Mouse (Mus musculus) limb, embryonic 13.5 days (tissue): ENCODE data around the gene Arhgef10l. TPM values are rescaled to one million over a fixed set of nuclear protein-coding genes. Genes with fewer than 3 reads are reported as not detected.

Experiments
- ATAC-seq: fragments of 200-750 bp; cut with Nextera tagmentation; 2 replicates; pipeline ENCODE4 v1.8.0; 2017; ENCODE audit warnings: low read depth, moderate number of reproducible peaks, moderate TSS enrichment; ENCODE audit not compliant: low FRiP score
- H3K27ac ChIP-seq: fragments of 300-500 bp; sonication (generic); 2 replicates; pipeline ENCODE4 v1.5.1; 2015; ENCODE audit warnings: inconsistent platforms, mild to moderate bottlenecking, moderate library complexity
- H3K27me3 ChIP-seq: fragments of 300-500 bp; sonication (generic); 2 replicates; pipeline ENCODE4 v1.6.1; 2015; ENCODE audit warnings: mild to moderate bottlenecking, inconsistent platforms
- H3K36me3 ChIP-seq: fragments of 300-500 bp; sonication (generic); 2 replicates; pipeline ENCODE4 v1.6.1; 2015; ENCODE audit warnings: inconsistent platforms, mild to moderate bottlenecking, moderate library complexity
- H3K4me1 ChIP-seq: fragments of 300-500 bp; sonication (generic); 2 replicates; pipeline ENCODE4 v1.6.1; 2015; ENCODE audit warnings: inconsistent platforms
- H3K4me2 ChIP-seq: fragments of 300-500 bp; sonication (generic); replicated peaks from 2 replicates; pipeline ENCODE4 v1.6.1; 2015; ENCODE audit warnings: inconsistent platforms, mild to moderate bottlenecking, moderate library complexity
- H3K4me3 ChIP-seq: fragments of 300-500 bp; sonication (generic); 2 replicates; pipeline ENCODE4 v1.5.1; 2015; ENCODE audit warnings: moderate library complexity, mild to moderate bottlenecking, inconsistent platforms
- H3K9ac ChIP-seq: fragments of 300-500 bp; sonication (generic); 2 replicates; pipeline ENCODE4 v1.6.1; 2015; ENCODE audit warnings: mild to moderate bottlenecking, inconsistent platforms
- H3K9me3 ChIP-seq: fragments of 300-500 bp; sonication (generic); 2 replicates; pipeline ENCODE4 v1.6.1; 2016; ENCODE audit warnings: inconsistent platforms
- WGBS: fragments of 180-500 bp; shearing (Covaris S2); methylation state at CpG from one replicate; pipeline ENCODE4 v1.1.7; 2015; 5-methylcytosine and 5-hydroxymethylcytosine counted together
- polyA plus RNA-seq: library from polyadenylated mRNA; unstranded; fragments of >200 nt; fragmentation: Nextera tagmentation; extraction: Ambion mirVana; gene quantifications from 2 replicates; pipeline ENCODE4 v1.2.1, GENCODE M21; 2015

The Arhgef10l gene
- polyA plus RNA-seq, 1 experiment from 2014 or later: 14.9 TPM

DNA sequence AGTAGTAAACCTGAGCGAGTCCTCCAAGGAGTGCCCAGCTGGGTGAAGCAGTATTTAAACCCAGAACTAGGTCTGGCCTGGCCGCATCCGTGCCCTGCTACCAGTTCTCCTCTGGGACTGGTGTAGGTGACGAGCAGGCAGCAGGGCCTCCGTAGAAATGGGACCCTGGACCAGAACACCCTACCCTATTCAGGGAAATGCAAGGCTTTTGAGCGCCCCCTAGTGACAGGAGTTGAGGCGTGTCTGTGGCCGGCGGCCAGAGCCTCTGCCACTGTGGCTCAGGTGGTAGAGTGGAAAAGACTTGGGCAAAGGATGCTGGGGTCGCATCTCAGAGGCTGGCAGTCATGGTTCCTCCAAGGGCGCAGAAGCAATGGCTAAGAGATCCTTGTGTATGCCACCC, 126.7 kb downstream of the Arhgef10l start:
- Histone ChIP-seq H3K4me3 (no peak overlapping the region), H3K9ac (no peak overlapping the region), H3K4me1 (no peaks in the 10 kb centered on the region), H3K27me3 (no peaks in the 10 kb centered on the region), H3K36me3 (peaks cover 59% of the 10 kb centered on the region), H3K4me2 (no peak overlapping the region), H3K27ac (no peak overlapping the region), H3K9me3 (no peaks in the 10 kb centered on the region)
- WGBS: 30% methylated on average over 11 of the region's 11 CpGs
- ATAC-seq: no peak

- no peak overlapping the region for H3K9ac ChIP-seq
- no peak overlapping the region for H3K27ac ChIP-seq
- H3K4me1 ChIP-seq: 0 out of 2 replicates have a peak, but pooled peaks cover 4% of the 10 kb centered on the region
- H3K27me3 ChIP-seq: no peaks in the 10 kb centered on the region
- H3K9me3 ChIP-seq: no peaks in the 10 kb centered on the region
- H3K36me3 ChIP-seq: peaks cover 59% of the 10 kb centered on the region
- no peak for ATAC-seq
- no peak overlapping the region for H3K4me2 ChIP-seq
- 70% methylated on average over 5 of the region's 5 CpGs for WGBS
- no peak overlapping the region for H3K4me3 ChIP-seq
Observed at GRCm38 (mm10) chr4:140537561-140538021, 128.2 kb downstream of the Arhgef10l start.

GRCm38 (mm10) chr4:140535323-140535722, 130.5 kb downstream of the Arhgef10l start:
- peaks cover 61% of the 10 kb centered on the region for H3K36me3 ChIP-seq
- no peak overlapping the region for H3K9ac ChIP-seq
- H3K9me3 ChIP-seq: no peaks in the 10 kb centered on the region
- ATAC-seq: no peak
- H3K4me2 ChIP-seq: no peak overlapping the region
- no peak overlapping the region for H3K27ac ChIP-seq
- 86% methylated on average over 8 of the region's 8 CpGs for WGBS
- peaks cover 10% of the 10 kb centered on the region; the same call in 1 of the 2 replicates for H3K4me1 ChIP-seq
- H3K4me3 ChIP-seq: no peak overlapping the region
- H3K27me3 ChIP-seq: no peaks in the 10 kb centered on the region

GRCm38 (mm10) chr4:140532270-140532669, 133.5 kb downstream of the Arhgef10l start:
- 26% methylated on average over 15 of the region's 15 CpGs for WGBS
- H3K4me3 ChIP-seq: no peak overlapping the region
- no peaks in the 10 kb centered on the region for H3K9me3 ChIP-seq
- H3K4me1 ChIP-seq: peaks cover 10% of the 10 kb centered on the region; the same call in 1 of the 2 replicates
- ATAC-seq: no peak
- H3K27ac ChIP-seq: no peak overlapping the region; the same call in 1 of the 2 replicates
- no peak overlapping the region for H3K4me2 ChIP-seq
- H3K9ac ChIP-seq: no peak overlapping the region
- no peaks in the 10 kb centered on the region for H3K27me3 ChIP-seq
- peaks cover 61% of the 10 kb centered on the region for H3K36me3 ChIP-seq

- Histone ChIP-seq H3K4me3 (no peak overlapping the region), H3K9me3 (no peaks in the 10 kb centered on the region), H3K27me3 (no peaks in the 10 kb centered on the region), H3K4me1 (peaks cover 10% of the 10 kb centered on the region; the same call in 1 of the 2 replicates), H3K9ac (no peak overlapping the region), H3K27ac (no peak overlapping the region), H3K4me2 (no peak overlapping the region), H3K36me3 (peaks cover 58% of the 10 kb centered on the region)
- WGBS: 37% methylated on average over 9 of the region's 9 CpGs
- no peak for ATAC-seq
Observed at GRCm38 (mm10) chr4:140531024-140531423, 134.8 kb downstream of the Arhgef10l start.

DNA sequence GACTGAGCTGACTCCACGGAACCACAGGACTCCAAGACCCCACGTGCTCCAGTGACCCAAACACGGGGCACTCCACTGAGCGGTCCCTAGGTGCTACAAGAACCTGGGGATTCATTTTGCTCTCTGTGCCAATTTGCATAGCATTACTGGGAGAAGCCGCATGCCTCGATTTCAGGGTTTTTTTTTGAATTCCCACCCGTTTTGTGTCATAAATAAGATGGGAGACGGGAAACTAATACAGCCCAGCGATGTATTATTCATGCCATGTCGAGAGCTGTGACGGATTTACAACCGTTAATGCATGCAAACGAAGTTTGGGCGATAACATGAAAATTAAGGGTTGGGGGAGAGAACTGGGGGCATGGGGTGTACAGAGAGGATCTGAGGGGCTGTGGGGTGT, 136.1 kb downstream of the Arhgef10l start:
- Histone ChIP-seq H3K4me3 (no peak overlapping the region), H3K36me3 (peaks cover 54% of the 10 kb centered on the region), H3K4me1 (peaks cover 10% of the 10 kb centered on the region; the same call in 1 of the 2 replicates), H3K4me2 (no peak overlapping the region), H3K9me3 (no peaks in the 10 kb centered on the region), H3K27ac (no peak overlapping the region), H3K9ac (no peak overlapping the region), H3K27me3 (no peaks in the 10 kb centered on the region)
- no peak for ATAC-seq
- 79% methylated on average over 14 of the region's 14 CpGs for WGBS

DNA sequence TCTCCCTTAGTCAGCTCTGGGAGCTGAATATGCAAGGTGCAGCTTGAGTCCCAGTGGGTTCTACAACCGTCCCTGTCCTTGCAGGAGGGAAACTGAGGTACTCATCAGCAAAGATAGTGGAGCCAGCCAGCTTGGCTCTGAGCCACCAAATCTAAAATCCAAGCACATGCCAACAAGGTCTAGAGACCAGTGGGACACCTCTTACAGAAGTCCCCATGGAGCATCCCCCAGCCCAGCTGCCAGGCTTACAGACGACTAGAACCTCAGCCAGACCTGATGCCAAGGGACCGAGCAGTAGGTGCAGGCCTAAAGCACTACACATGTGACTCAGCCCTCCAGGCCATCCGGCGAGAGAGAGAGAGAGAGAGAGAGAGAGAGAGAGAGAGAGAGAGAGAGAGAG, 137.4 kb downstream of the Arhgef10l start:
- no peak for ATAC-seq
- Histone ChIP-seq H3K4me1 (peaks cover 10% of the 10 kb centered on the region; the same call in 1 of the 2 replicates), H3K9ac (no peak overlapping the region), H3K9me3 (no peaks in the 10 kb centered on the region), H3K27me3 (no peaks in the 10 kb centered on the region), H3K27ac (no peak overlapping the region), H3K4me2 (no peak overlapping the region), H3K4me3 (no peak overlapping the region), H3K36me3 (peaks cover 44% of the 10 kb centered on the region)
- 79% methylated on average over 5 of the region's 5 CpGs for WGBS

- no peak overlapping the region for H3K9ac ChIP-seq
- 75% methylated on average over 10 of the region's 10 CpGs for WGBS
- H3K4me2 ChIP-seq: no peak overlapping the region
- no peaks in the 10 kb centered on the region for H3K4me1 ChIP-seq
- no peaks in the 10 kb centered on the region for H3K9me3 ChIP-seq
- no peak overlapping the region for H3K27ac ChIP-seq
- no peak for ATAC-seq
- H3K27me3 ChIP-seq: no peaks in the 10 kb centered on the region
- no peak overlapping the region for H3K4me3 ChIP-seq
- H3K36me3 ChIP-seq: peaks cover 41% of the 10 kb centered on the region
Observed at GRCm38 (mm10) chr4:140525674-140526177, 140.1 kb downstream of the Arhgef10l start.

- H3K27me3 ChIP-seq: no peaks in the 10 kb centered on the region
- no peaks in the 10 kb centered on the region for H3K4me1 ChIP-seq
- H3K4me2 ChIP-seq: no peak overlapping the region
- 56% methylated on average over 13 of the region's 13 CpGs for WGBS
- H3K36me3 ChIP-seq: peaks cover 49% of the 10 kb centered on the region
- no peak overlapping the region for H3K27ac ChIP-seq
- no peaks in the 10 kb centered on the region for H3K9me3 ChIP-seq
- no peak for ATAC-seq
- H3K9ac ChIP-seq: no peak overlapping the region
- no peak overlapping the region for H3K4me3 ChIP-seq
Observed at GRCm38 (mm10) chr4:140524927-140525326, 140.9 kb downstream of the Arhgef10l start.

DNA sequence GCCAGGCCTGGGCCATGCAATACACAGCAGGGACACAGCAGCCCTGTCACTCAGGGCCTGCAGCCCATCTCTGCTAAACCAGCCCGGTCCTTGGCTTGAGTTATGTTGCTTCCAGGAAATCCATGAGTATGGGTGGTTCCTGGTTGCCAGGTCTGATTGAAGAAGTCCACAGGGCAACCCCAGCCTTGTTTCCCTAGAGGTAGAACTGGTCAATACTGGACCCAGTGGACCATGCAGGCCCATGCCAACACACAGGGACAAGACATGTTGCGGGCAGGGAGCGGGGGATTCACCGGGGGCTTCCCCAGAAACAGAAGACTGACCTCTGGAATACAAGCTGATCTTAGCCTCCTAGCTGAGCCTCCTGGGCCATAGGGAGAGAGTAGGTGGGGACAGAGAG, 142.9 kb downstream of the Arhgef10l start:
- Histone ChIP-seq H3K27me3 (no peaks in the 10 kb centered on the region), H3K4me2 (no peak overlapping the region), H3K9me3 (no peaks in the 10 kb centered on the region), H3K4me1 (no peaks in the 10 kb centered on the region), H3K36me3 (peaks cover 65% of the 10 kb centered on the region), H3K4me3 (no peak overlapping the region), H3K27ac (no peak overlapping the region), H3K9ac (no peak overlapping the region)
- no peak for ATAC-seq
- 93% methylated on average over 4 of the region's 4 CpGs for WGBS

DNA sequence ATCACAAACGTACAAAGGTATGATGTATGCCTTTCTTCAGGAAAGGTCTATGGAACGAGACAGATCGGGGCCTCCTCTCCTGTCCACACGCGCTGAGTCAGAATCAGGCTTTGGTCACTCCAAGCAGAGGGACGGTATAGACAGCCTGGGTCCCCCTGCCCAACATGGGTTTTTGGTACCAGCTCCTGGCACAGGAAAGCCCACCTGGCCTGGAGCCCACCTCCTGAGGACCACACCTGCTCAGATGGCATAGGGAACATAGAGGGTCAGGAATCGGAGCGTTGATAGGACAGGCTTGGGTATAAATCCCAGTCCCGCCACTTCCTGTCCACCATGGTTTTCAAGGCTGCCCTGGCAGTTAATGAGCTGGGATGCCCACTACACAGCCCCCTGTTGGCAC, 145.1 kb downstream of the Arhgef10l start:
- Histone ChIP-seq H3K27ac (no peak overlapping the region), H3K9me3 (no peaks in the 10 kb centered on the region), H3K4me2 (no peak overlapping the region), H3K4me3 (no peak overlapping the region), H3K27me3 (no peaks in the 10 kb centered on the region), H3K9ac (no peak overlapping the region), H3K4me1 (no peaks in the 10 kb centered on the region), H3K36me3 (peaks cover 64% of the 10 kb centered on the region)
- 94% methylated on average over 9 of the region's 9 CpGs for WGBS
- ATAC-seq: no peak

DNA sequence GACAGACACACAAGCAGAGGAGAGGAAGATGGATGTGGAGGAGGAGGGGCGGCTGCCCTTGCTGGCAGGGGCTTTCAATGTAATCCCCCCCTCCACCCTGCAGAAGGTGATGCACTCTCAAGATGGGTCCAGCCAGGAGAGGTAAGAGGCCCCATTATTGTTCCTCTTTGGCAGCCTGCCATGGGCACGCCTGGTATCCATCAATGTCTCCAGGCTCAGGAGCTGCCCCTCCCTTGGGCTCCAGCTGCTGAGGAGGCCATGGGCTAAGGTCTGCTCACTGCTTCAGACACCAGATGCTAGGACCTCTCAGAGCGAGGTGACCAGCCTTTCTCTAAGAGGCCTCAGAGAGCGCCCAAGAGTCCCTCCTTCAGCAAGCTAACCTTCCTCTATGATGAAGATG, 152.0 kb downstream of the Arhgef10l start:
- Histone ChIP-seq H3K27me3 (no peaks in the 10 kb centered on the region), H3K9me3 (no peaks in the 10 kb centered on the region), H3K27ac (no peak overlapping the region), H3K9ac (no peak overlapping the region), H3K4me2 (no peak overlapping the region), H3K4me3 (no peak overlapping the region), H3K4me1 (0 out of 2 replicates have a peak, but pooled peaks cover 6% of the 10 kb centered on the region), H3K36me3 (peaks cover 56% of the 10 kb centered on the region)
- WGBS: 61% methylated on average over 4 of the region's 4 CpGs
- no peak for ATAC-seq

DNA sequence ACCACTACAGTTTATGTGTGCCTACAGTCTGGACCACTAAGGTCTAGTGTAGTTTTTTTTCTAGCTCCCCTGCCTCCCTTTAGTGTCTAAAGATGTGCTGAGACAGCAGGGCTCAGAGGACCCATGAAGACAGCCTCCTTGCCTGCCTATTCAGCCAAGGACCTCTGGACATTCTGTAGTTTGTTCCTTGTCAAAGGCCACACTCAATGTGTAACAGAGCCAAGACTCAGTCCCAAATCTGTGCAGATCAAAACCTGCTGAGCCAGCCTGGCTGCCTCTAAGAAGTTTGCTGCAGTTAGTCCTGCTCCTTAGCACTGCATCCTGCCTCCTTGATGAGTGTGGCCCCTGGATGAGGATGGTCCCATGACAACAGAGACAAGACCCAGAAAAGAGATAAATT, 156.0 kb downstream of the Arhgef10l start:
- Histone ChIP-seq H3K4me2 (no peak overlapping the region), H3K9ac (no peak overlapping the region), H3K9me3 (no peaks in the 10 kb centered on the region), H3K27me3 (0 out of 2 replicates have a peak, but pooled peaks cover 5% of the 10 kb centered on the region), H3K36me3 (peaks cover 22% of the 10 kb centered on the region), H3K4me1 (0 out of 2 replicates have a peak, but pooled peaks cover 6% of the 10 kb centered on the region), H3K27ac (no peak overlapping the region), H3K4me3 (no peak overlapping the region)
- ATAC-seq: no peak
